Mouse (Mus musculus): ENCODE measurements around the gene Hamp.
"Not testable (repeated sequence)": the region's sequence is repeated elsewhere in the genome, so short reads cannot be mapped to it uniquely, and the experiment has no call there.

DNA sequence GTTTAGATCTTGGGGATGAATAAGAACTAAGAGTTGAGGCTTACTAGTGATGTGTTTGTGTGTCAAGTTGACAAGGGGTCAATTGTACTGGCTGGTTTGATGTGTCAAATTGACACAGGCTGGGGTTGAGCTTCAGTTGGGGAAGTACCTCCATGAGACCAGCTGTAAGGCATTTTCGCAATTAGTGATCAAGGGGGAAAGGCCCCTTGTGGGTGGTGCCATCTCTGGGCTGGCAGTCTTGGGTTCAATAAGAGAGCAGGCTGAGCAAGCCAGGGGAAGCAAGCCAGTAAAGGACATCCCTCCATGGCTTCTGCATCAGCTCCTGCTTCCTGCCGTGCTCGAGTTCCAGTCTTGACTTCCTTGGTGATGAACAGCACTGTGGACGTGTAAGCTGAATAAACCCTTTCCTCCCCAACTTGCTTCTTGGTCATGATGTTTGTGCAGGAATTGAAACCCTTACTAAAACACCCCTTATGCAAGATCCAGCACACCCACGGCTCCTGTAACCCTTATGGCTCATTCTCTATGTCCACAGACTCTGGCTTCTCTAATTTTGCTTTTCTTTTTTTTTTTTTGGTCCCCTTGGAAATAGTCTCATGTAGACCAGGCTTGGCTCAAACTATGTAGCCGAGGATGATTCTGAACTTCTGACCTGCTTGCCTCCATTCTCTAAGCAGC is 8.3 kb downstream of the Hamp start:
- TF ChIP-seq CTCF, POLR2A (IDR thresholded peaks at IDR 0.05; ENCODE audit: insufficient read depth, low read depth, low read length): not testable (repeated sequence)
